Mouse (Mus musculus) large intestine, adult 2 months (tissue): ENCODE measurements around the gene Tyw1. TPM values are rescaled to one million over a fixed set of nuclear protein-coding genes. Genes with fewer than 3 reads are reported as not detected.

ENCODE experiments used
- DNase-seq: peaks from one replicate; pipeline ENCODE4 v3.0.0-alpha.2; 2012; ENCODE audit warnings: low read depth, low spot score
- WGBS: fragments of 180-500 bp; shearing (Covaris S2); methylation state at CpG from one replicate; pipeline ENCODE4 v1.1.7; 2018; 5-methylcytosine and 5-hydroxymethylcytosine counted together
- polyA plus RNA-seq: library from polyadenylated mRNA; depleted of rRNA; stranded (reverse); fragments of >200 nt; gene quantifications from 2 replicates; pipeline ENCODE4 v1.2.3, GENCODE M21; 2012

Gene Tyw1
- polyA plus RNA-seq, 1 experiment: 6.7 TPM

DNA sequence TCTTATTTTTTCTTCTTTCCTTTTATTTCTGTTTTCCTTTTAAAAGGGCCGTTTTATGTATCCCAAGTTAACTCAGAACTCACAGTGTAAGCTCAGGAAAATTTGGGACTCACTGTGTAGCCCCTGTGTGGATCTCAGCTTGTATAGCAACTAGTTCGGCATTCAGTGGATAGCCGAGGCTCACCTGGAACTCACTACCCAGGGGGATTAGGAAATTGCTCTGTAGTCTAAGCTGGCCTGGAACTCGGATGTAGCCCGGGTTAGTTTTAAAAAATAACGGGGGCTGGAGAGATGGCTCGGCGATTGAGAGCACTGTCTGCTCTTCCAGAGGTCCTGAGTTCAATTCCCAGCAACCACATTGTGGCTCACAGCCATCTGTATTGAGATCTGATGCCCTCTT lies 1.9 kb downstream of the Tyw1 start:
- WGBS: 5% methylated on average over 8 of the region's 8 CpGs
- peak; percentile 16 for DNase-seq

DNA sequence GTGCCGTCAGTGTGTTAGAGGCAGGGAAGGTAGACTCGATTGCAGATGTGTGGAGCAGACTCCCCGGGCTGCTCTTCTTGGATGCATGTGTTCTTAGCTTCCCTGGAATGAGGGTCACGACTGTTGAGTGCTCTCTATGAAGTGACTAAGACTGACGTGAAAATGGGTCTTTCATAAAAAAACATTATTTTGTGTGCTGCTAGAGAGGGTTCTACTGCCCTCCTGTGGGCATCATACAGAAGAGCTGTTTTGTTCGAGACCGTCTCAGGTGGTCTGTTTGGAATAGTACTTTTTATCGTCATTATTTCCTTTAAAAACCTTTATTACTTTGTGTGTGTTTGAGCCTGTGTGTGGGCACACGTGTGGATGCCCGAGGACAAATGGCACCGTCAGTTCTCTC lies 8.0 kb downstream of the Tyw1 start:
- no peak for DNase-seq
- 75% methylated on average over 11 of the region's 11 CpGs for WGBS

DNA sequence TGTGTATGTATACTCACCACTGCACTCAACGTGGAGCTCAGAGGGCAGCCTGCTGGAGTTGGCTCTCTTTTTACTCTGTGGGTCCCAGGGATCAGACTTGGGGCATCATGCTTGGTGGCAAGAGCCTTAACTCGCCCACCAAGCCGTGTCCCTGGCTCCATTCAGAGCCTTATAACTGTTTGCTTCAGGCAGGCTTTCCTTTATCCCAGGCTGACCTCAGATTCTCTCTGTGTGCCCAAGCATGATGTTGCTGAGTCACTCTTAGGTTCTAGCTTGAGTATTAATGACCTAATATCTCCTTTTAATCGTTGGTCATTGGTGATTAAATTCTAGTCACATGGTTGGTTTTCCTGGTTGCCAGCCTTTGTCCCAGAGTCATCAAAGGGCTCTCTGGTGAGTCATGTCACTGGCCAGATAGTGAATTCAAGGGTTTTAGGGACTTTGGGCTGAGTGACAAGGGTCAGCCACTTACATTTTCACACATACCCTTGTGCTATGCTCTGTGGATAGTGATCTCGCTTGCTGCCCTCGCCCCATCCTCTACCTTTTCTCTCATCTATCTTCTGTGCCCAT lies 9.1 kb downstream of the Tyw1 start:
- 88% methylated on average over 6 of the region's 6 CpGs for WGBS
- no peak for DNase-seq

DNA sequence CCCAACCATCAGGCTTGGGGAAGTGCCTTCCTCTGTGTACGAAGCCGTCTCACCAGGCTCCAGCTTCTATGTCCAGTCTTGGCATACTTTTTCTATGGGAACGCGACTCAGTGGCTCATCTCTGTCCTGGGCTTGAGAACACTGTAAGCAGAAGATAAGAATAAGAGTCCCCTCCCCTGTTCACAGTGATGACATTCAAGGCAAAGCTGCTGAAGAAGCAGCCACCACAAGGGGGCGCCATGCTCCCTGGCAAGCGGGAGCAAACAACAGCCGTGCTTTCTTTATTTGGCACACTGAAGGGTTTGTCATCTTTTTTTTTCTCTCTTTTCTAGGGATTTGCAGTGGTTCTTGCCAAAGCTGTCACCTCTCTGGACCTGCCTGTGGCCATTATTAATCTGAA lies 11.2 kb downstream of the Tyw1 start:
- no peak for DNase-seq
- WGBS: 89% methylated on average over 7 of the region's 7 CpGs

DNA sequence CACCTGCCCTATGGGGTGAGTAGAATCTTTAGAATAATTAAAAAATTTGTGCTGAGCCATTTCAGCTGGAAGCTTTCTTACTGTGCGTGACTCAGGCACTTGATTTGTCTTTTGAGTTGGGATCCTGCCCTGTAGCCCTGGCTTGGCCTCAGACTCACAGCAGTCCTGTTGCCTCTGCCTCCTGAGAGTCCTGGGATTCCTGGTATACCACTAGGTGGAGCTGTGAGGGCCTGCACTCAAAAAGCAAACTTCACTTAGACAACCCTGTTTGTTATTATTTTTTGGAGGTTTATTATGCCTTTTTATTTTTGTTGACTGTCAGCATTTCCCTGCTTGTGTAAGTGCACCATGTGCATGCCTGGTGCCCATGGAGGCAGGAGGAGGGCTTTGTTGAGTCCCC lies 11.9 kb downstream of the Tyw1 start:
- WGBS: 76% methylated on average over 1 of the region's 1 CpGs
- no peak for DNase-seq

DNA sequence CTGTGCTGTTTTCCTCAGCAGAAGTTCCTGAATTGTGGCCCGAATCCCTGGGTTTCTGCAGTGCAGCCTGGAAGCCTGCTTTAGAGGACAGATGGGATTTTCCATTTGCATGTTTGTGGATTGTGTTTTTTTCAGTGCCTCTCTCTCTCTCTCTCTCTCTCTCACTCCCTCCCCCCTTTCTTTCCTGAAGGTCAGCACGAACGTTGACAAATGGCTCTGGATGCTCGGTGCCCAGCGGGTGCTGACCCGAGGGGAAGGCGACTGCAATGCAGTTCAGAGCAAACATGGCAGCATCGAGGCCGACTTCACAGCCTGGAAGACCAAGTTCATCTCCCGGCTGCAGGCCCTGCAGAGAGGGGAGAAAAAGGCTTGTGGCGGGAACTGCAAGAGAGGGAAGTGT lies 13.6 kb downstream of the Tyw1 start:
- 78% methylated on average over 11 of the region's 11 CpGs for WGBS
- DNase-seq: no peak

DNA sequence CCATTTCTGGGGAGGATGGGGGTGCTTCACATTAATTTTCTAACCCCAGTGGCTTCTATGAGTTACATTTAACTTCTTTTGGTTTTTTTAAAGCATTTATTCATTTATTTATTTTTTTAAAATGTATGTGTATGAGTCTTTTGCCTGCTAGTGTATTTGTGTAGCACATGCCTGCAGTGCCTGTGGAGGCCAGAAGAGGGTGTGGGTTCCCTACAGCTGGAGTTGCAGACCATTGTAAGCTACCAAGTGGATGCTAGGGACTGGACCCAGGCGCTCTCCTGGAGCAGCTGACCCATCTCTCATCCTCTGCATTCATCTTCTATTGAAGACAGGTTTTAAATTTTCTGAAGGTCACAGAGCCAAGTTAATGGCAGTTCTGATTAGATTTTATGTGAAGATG lies 16.9 kb downstream of the Tyw1 start:
- WGBS: 100% methylated on average over 1 of the region's 1 CpGs
- no peak for DNase-seq

DNA sequence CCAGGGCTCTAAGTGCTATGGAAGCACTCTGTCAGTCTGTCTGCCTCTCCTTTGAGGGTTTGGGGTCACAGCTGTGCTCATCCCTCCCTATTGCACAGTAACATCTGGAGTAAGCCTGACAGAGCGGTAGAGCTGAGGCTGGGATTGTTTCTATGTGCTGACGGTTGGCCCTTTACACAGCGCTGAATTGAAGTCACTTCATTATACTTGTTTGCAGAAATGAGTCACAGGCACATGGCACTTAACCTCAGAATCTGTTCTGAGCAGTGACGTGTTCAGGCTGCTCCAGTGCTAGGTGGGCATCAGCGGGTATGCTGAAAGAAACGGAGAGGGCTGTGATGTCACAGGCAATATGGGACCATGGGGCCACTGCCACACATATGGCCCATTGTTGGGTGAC lies 17.6 kb downstream of the Tyw1 start:
- DNase-seq: no peak
- 89% methylated on average over 6 of the region's 6 CpGs for WGBS

DNA sequence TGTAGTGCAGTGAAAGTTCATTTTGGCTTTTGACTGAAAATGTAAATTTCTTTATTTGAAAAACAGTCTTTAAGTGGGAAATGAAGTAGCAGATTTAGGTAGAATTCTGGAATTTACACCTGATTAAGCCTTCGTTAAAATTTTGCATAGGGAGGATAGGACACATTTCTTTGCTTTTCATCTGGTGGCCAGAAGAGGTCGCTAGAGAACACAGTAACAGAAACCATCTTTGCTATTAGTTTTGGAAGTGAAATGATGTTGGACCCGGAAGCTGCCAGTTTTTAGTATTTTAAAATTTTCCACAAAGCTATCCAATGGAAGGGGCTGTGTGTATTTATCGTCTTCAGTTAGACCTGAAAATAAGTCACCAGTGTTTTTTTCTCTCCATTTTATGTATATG lies 20.1 kb downstream of the Tyw1 start:
- 41% methylated on average over 4 of the region's 4 CpGs for WGBS
- DNase-seq: peak; percentile 8

DNA sequence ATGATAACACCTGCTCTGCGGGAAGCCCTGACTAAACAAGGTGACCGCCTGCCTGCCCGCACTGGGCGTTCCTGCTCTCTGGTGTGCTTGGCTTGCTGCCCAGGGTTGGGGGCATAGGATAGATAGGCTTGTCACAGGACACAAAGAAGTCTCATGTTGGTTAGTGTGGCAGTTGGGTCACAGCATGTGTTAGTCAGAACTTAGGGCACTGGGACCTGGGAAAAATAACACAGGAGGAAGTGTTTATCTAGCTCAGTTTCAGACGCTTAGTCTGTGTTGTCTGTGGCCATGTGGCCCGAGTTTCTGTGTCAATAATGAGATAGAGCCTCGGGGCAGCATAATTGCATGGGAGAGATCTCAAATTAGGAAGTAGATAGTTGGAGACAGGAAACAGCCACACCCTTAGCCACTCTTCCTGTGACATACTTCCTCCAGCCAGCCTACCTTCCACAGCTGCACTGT lies 22.6 kb downstream of the Tyw1 start:
- whole genome bisulfite sequencing: 71% methylated on average over 7 of the region's 7 CpGs
- DNase-seq: no peak

DNA sequence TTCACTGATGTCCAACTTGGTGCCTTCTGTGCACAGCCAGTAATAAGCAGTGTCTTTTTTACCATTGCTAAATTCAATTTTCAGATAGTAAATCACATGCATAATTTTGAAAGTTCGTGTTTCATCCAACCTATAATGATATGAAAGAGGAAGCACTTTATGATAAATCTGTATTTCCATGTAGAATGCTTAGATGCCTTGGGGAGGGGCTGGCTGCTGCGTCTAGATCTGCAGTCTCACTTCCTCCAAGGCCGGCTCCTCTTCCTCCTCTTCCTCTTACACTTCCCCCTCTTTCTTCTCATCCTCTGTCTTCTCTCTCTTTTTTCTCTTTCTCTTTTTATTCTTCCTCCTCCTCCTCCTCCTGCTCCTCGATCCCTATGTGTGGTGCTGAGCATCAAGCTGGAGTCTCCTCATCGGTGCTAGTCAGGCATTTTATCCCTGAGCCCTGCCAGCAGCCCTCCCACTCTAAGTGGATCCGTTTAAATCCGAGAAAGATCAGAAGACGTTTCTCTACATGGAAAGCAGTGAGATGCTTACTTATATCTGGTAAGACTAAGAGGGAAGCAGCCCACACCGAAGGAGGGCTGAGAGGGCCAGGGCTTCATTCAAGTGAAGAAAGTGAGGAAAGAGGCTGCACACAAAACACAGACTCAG lies 27.8 kb downstream of the Tyw1 start:
- DNase-seq: no peak
- WGBS: 97% methylated on average over 9 of the region's 9 CpGs

DNA sequence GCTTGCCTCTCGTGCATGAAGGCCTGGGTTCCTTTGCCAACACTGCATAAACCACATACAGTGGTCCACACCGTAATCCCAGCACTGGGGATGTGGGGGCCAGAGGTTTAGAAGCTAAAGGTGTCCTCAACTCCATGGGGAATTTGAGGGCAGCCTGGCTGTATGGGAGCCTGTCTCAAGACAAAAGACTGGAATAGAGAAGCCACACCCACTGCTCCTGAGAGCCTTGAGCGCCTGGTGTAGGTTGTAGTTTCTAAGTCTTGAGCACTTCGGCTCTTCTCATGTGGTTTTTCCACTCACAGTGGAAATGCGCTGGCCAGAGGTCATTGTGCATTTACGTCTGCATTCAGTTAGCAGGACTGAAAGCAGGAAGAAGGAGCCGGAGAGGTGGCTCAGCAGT lies 32.7 kb downstream of the Tyw1 start:
- no peak for DNase-seq
- 96% methylated on average over 7 of the region's 7 CpGs for WGBS

DNA sequence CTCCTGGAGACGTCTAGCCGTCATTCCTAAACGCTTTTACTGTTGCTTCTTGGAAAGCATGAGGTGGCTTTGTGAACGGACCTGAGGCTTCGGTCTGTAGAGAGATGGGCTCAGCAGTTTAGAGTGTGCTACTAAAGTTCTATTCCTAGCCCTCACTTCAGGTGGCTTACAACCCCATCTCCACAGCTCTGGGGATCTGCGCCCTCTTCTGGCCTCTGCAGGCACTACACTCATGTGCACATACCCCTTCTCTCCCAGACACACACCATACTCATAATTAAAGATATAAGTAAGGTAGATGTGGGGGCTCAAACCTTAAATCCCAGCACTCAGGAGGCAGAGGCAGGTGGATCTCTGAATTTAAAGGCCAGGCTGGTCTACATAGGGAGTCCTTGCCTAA lies 34.8 kb downstream of the Tyw1 start:
- no peak for DNase-seq
- 97% methylated on average over 6 of the region's 6 CpGs for WGBS

DNA sequence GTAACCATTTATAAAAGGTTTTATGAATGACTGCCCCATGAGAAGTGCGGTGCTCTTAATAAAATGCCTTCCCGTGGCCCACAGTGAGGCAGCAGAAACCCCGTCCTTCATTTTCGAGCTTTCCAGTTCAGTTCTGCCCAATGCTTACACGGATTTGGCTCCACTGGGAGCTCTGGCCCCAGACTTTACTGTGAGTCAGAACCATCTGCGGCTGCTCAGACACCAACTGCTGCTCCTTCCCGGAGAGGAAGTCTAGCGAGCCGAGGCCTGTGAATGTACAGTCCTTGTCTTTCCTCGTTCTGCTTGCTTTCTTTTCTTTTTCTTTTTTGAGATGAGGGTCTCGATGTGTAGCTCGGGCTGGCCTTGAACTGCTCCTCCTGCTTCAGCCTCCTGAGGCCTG lies 35.4 kb downstream of the Tyw1 start:
- DNase-seq: no peak
- 94% methylated on average over 12 of the region's 12 CpGs for WGBS

DNA sequence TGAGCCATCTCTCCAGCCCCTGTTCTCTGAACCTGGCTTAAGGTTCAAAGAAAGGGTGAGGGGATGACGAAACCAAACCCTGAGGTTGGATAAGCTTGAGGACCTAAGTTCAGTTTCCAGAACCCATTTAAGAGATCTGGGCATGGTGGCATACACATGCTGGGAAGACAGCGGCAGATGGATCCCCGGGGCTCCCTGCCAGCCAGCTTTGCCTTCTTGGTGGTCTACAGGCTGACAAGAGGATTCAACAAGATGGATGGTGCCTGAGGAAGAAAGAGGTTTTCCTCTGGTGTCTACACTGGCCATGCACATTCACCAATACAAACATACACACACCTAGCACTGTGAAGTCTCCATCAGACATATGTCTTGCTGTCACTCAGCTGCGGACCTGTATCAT lies 37.6 kb downstream of the Tyw1 start:
- 93% methylated on average over 4 of the region's 4 CpGs for WGBS
- no peak for DNase-seq

DNA sequence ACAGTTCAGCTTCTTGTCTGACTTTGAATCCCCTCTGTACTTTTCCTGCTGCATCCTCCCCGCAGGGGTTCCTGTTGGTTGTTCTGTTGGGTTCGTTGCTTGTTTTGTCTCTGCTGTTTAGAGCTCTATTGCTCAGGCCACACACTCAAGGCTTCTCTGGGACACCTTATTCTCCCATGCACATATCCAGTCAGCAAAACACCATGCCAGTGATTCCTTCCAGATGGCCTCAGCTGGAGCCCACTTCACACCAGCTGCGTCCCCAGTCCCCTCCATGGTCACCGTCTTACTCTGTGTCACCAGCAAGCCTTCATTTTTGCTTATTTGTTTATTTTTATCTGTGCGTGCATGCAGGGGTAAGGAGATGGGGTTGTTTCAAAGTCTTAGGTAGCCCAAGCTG lies 38.5 kb downstream of the Tyw1 start:
- 82% methylated on average over 5 of the region's 5 CpGs for WGBS
- DNase-seq: no peak

DNA sequence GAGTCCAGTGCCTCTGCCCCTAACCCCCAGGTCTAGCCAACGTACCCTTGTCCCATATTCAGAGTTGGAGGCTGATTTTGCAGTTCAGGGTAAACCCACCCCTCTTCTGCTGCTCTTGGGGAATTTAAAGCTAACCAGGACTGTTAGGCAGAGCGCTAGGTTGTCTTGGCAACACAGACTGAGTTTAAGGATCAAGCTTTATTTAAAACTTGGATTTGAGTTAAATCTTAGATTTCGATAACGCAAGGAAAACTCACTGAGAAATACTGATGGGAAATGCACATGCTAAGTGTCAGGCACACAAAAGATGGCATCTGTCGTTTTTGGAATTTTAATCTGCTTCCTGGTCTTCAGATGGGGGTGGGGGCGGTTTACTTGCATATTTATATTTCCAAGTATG lies 39.2 kb downstream of the Tyw1 start:
- no peak for DNase-seq
- WGBS: 87% methylated on average over 6 of the region's 6 CpGs

DNA sequence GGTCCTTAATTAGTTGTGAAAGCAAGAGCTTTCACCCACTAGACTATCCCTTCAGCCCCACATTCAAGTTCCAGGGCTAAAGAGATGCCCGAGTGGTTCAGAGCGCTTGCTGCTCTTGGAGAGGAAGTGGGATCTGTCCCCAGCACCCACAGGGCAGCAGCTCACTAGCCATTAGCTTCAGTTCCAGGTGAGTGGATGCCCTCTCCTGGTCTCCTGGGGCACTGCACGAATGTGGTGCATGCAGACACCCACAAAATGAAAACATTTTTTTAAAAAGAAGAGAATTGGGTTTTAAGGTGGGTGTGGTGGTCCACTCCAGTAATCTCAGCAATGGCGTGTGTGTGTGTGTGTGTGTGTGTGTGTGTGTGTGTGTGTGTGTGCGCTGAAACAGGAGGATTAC lies 40.7 kb downstream of the Tyw1 start:
- 87% methylated on average over 5 of the region's 5 CpGs for whole genome bisulfite sequencing
- no peak for DNase-seq

DNA sequence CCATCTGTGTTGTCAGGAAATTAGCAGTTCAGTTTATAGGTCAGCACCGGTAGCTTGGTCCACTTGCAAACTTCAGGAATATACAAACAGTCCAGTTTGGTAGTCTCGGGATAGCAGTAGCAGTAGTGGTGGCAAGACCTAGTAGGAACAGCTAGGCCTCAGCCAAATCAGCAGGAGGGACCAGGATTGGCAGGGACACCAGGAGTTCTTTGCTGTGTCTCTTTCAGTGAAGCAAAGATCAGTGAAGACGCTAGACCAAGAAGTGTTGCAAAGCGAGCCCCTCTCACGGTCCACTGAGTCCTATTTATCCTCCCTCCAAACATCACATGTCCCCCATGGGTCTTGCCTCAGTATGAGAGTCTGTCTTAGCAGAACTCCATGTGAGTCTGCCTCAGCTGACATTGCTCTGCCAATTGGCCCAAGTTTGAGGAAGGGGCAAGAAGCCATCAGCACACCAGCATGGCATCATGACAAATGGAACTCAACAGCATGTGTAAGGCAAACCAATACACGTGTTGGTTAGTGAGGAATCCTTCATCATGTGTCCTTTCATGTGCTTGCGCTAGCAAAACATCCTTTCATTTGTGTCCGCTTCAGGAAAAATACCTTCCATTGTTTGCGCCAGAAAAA lies 43.5 kb downstream of the Tyw1 start:
- DNase-seq: no peak
- 94% methylated on average over 9 of the region's 9 CpGs for WGBS

DNA sequence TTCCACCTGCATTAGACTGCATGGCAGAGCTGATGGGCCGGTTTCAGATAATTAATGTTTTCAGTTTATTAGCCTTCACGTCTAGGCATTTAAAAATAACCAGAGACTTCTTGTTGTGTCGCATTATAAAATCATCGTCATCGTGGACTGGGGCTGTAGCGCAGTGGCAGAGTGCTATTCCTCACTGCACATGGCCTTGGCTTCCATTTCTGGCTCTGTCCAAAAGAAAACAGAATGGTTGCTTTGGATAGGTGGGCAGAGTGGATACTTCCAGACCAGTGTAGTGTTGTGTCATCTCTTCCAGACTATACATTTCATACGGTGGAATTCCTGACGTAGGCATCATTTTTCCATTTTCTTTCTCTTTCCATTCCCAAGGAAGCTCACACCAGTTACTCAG lies 44.1 kb downstream of the Tyw1 start:
- WGBS: 94% methylated on average over 8 of the region's 8 CpGs
- DNase-seq: no peak

DNA sequence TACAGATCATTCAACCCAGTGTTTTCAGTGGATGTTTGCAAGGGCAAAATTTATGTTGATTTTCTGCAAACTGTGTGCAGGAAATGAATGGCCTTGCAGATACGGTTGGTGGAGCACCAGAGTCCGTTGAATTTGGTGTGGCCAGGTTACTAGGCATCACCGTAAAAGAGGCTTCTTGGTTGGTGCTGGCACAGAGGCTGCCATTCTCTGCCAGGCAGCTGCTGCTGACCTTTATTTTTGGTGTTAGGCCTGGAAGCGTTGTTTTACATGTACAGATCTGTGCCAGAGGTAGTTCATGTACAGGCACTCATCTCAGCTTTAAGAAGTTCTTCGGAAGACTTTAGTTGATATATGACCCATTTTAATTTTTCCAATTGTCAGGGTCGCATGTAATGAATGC lies 48.2 kb downstream of the Tyw1 start:
- WGBS: 57% methylated on average over 6 of the region's 6 CpGs
- no peak for DNase-seq
